ENCODE assay signal across 13 mouse cellular contexts in the genomic region with DNA sequence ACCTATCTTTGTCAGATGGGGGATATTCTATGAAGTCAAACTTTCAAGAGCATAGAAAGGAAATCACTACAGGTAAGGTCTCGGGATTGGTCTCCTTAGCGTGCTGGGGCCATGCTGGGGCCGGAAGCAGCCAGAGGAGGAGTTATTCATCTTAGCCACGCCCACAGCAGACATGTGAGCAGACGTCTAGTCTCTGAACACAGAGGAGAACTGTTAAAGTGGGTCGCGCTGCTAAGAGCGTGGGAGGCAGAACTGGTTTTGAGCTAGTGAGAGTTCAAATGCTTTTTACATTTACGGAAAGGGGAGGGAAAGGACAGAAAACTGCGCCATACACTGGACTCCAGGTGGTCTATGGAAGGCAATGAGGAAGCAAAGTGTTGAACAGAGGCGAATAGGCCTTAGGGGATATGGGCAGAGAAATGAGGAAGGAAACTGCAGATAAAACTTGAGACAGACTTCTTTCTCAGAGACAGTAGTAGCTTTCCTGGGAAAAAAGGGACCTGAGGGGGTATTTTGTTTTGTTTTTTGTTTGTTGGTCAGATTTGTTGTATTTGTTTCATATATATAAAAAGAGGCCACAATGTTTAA. TPM values are rescaled to one million over a fixed set of nuclear protein-coding genes. Genes with fewer than 3 reads are reported as not detected.
DNase-seq lines count a peak whose midpoint lies in the region; ATAC-seq lines count a peak whose summit lies in the region.
"Had no signal": no experiment of that assay in that cellular context is flagged by ENCODE, and none has a peak within 500 bp of the region (broad histone marks: within the 10 kb centered on the region; RNA-seq: fewer than 3 reads in every experiment).

No protein-coding gene starts in this region.

- peak; percentile 36 for DNase-seq in right cerebral cortex, adult 18-20 months
- no peak for DNase-seq in right cerebral cortex, postnatal 4 days
- peak; percentile 63 for DNase-seq in T-cell, adult 2 months (ENCODE audit: low spot score)
- peak; percentile 56 for DNase-seq in thymus, postnatal 25 days
- DNase-seq in limb, embryonic 10.5 days (ENCODE audit: low spot score) = no peak
- no peak for DNase-seq in adrenal gland, adult (ENCODE audit: inconsistent age in 2 of 2, low spot score in 1 of 2)
- DNase-seq in heart, adult 9 months (ENCODE audit: low spot score in 2 of 2) = no peak
- DNase-seq: adrenal gland, postnatal 36 days; cerebellum, adult 8-10 months had no signal

- 78% methylated on average over 11 of the region's 11 CpGs for WGBS in limb, embryonic 10.5 days

- H3K36me3 ChIP-seq in limb, embryonic 10.5 days = no peaks in the 10 kb centered on the region
- H3K36me3 ChIP-seq: embryonic facial prominence, embryonic 13.5 days had no signal

- H3K27me3 ChIP-seq in limb, embryonic 10.5 days (ENCODE audit: low read depth, poor library complexity, severe bottlenecking) = no peaks in the 10 kb centered on the region
- H3K27me3 ChIP-seq: embryonic facial prominence, embryonic 13.5 days had no signal

- H3K9me3 ChIP-seq in limb, embryonic 10.5 days (replicated peaks) = no peaks in the 10 kb centered on the region
- H3K9me3 ChIP-seq: embryonic facial prominence, embryonic 13.5 days had no signal

- peak; percentile 70 for ATAC-seq in megakaryocyte, adult 5-6 weeks (ENCODE audit: poor library complexity, severe bottlenecking)

- 0 out of 2 replicates have a peak, but pooled peaks cover 4% of the 10 kb centered on the region for H3K4me1 ChIP-seq in limb, embryonic 10.5 days
- H3K4me1 ChIP-seq: embryonic facial prominence, embryonic 13.5 days had no signal

- no peak overlapping the region for H3K4me3 ChIP-seq in limb, embryonic 10.5 days
- H3K4me3 ChIP-seq: embryonic facial prominence, embryonic 13.5 days; layer of hippocampus, adult 2 months had no signal

- H3K27ac ChIP-seq in limb, embryonic 10.5 days = no peak overlapping the region
- H3K27ac ChIP-seq: embryonic facial prominence, embryonic 13.5 days; layer of hippocampus, adult 2 months had no signal

RNA-seq across cellular contexts. Expression of a gene that starts 22.0 kb away (rescaled TPM):
- total RNA-seq in megakaryocyte, adult 5-6 weeks (2015) = 1.6 and 10.1 TPM in 2 replicates
- total RNA-seq in megakaryocyte, adult 5-6 weeks (2017) = 7.9 and 12.8 TPM in 2 replicates
- 0.26 TPM in 1 of 2 replicates, not detected in the other for polyA plus RNA-seq in limb, embryonic 10.5 days (2016; fragmentation: Nextera tagmentation; extraction: Ambion mirVana)
- total RNA-seq: layer of hippocampus, adult 2 months had no signal
- polyA plus RNA-seq: heart, embryonic 14.5 days had no signal

Comparison
In these comparisons a context has a peak if more than half of its experiments do, and no peak if none do; other contexts are left out.
1. DNase-seq: peak in right cerebral cortex, adult 18-20 months (single experiment), T-cell, adult 2 months (single experiment) and thymus, postnatal 25 days (single experiment); none in right cerebral cortex, postnatal 4 days (single experiment), limb, embryonic 10.5 days (single experiment), adrenal gland, adult (0 of 2) and heart, adult 9 months (0 of 2).